Mouse (Mus musculus): ENCODE measurements at regions not wholly inside any gene's neighbourhood (a gene's known extent, or its start where the extent isn't known, plus 50 kb on each side); places are given as distances from the start of the nearest gene placed in this dataset.

DNA sequence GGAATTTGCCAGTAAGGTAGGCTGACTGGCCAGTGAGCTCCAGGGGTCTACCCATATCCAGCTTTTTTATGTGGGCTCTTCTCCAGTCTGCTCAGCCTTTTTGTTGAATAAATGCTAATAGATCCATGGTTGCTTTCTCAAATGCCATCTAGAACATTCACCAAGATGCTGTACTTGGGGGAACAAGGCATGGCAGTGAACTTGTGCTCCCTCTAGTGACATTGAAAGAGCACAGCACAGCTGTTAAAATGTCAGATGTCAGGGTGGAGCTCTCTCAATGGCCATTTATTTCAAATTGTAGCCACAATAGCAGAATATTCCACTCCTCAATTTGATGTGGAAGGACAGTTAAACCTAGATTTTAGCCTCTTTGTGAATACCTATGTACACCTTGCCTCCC lies 86.3 kb downstream of the Kcnk1 start:
- H3K36me3 ChIP-seq (replicated peaks in 1 of 2; ENCODE audit: control insufficient read depth in 1 of 2, insufficient read depth in 1 of 2, low read length in 1 of 2) = no peaks in the 10 kb centered on the region
- no peak overlapping the region for H3K9ac ChIP-seq (ENCODE audit: insufficient read depth, low read depth)
- no peak overlapping the region for H3K4me3 ChIP-seq (replicated peaks in 1 of 3; ENCODE audit: low read depth in 2 of 3, low read length in 2 of 3, poor library complexity in 1 of 3)
- H3K27me3 ChIP-seq (replicated peaks) = peaks cover 58% of the 10 kb centered on the region
- TF ChIP-seq NELFE (IDR thresholded peaks at IDR 0.05; ENCODE audit: low read depth, low read length) = no peak
- no peak for TF ChIP-seq RCOR1 (conservative IDR thresholded peaks at IDR 0.05; ENCODE audit: low read depth, low read length)
- no peak for TF ChIP-seq USF2 (conservative IDR thresholded peaks at IDR 0.05; ENCODE audit: low read depth, low read length)
- no peak for TF ChIP-seq ZNF384 (IDR thresholded peaks at IDR 0.05; ENCODE audit: low read depth, low read length)
- TF ChIP-seq ZKSCAN1 (IDR thresholded peaks at IDR 0.05; ENCODE audit: borderline replicate concordance, low read depth, low read length) = no peak
- TF ChIP-seq BHLHE40 (IDR thresholded peaks at IDR 0.05; ENCODE audit: low read depth, low read length) = no peak
- TF ChIP-seq EP300 (IDR thresholded peaks at IDR 0.05; ENCODE audit: low read length) = no peak
- peak; percentile 42 for TF ChIP-seq RAD21 (IDR thresholded peaks at IDR 0.05; ENCODE audit: low read depth, low read length)
- TF ChIP-seq SMC3 (IDR thresholded peaks at IDR 0.05; ENCODE audit: low read depth, low read length) = peak; percentile 67
- TF ChIP-seq MEF2A (IDR thresholded peaks at IDR 0.05; ENCODE audit: borderline replicate concordance, low read depth, low read length) = no peak
- no peak for TF ChIP-seq KAT2A (IDR thresholded peaks at IDR 0.05; ENCODE audit: insufficient replicate concordance, low read length)
- no peak for TF ChIP-seq ZC3H11A (IDR thresholded peaks at IDR 0.05; ENCODE audit: low read depth, low read length)
- no peak for TF ChIP-seq MAX (IDR thresholded peaks at IDR 0.05; ENCODE audit: low read length)
- TF ChIP-seq CHD2 (IDR thresholded peaks at IDR 0.05; ENCODE audit: low read length) = no peak
- peak; percentile 25 to 71; a peak in 2 of 4 replicates for TF ChIP-seq CTCF (conservative IDR thresholded peaks at IDR 0.05 in 1 of 2, IDR thresholded peaks at IDR 0.05 in 1 of 2; ENCODE audit: low read depth in 2 of 2, low read length in 2 of 2)
- TF ChIP-seq JUN (IDR thresholded peaks at IDR 0.05; ENCODE audit: insufficient read depth, low read depth, low read length) = no peak
- no peaks in the 10 kb centered on the region for H3K9me3 ChIP-seq (replicated peaks; ENCODE audit: low read length)
- no peak overlapping the region for H3K4me2 ChIP-seq (ENCODE audit: insufficient read depth, low read depth, poor library complexity, severe bottlenecking)
- peak; percentile 16 for DNase-seq (ENCODE audit: extremely low read depth)
- no peaks in the 10 kb centered on the region for H3K79me2 ChIP-seq (replicated peaks; ENCODE audit: control insufficient read depth, extremely low read depth, insufficient read depth, poor library complexity, severe bottlenecking)
- no peak overlapping the region for H3K27ac ChIP-seq (ENCODE audit: insufficient read depth, low read depth)
- dilution Hi-C loops (cut with MboI; ENCODE audit: extremely low pct_ligation_motif_present, extremely low pct_unique_long_range_greater_than_20kb, low sequenced_read_pairs) = no loop called here
- in situ Hi-C loops (cut with MboI; ENCODE audit: low pct_ligation_motif_present, low pct_unique_long_range_greater_than_20kb, low sequenced_read_pairs) = no loop called here
- peaks cover 0 to 7% of the 10 kb centered on the region in 2 experiments; a peak in 1 of 4 replicates for H3K4me1 ChIP-seq (ENCODE audit: control insufficient read depth in 1 of 2, insufficient read depth in 2 of 2)

DNA sequence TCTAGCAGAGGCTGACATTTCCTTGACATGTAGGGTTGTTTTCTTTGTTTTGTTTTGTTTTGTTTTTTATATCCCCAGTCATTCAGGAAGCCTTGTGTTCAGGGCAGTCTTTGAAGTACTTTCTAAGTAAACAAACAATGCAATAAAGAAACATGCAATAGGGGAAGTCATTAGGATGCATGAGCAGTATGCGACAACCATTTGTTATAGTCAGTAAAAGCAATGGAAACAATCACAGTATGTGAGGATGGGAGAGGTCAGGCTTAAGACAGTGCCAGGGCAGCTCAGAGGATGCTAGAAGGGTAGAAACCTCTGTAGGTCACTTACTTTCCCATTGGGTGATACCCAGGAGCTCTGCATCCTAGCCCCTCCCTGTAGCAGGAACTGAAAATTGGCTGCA lies 87.9 kb downstream of the Kcnk1 start:
- Histone ChIP-seq H3K27ac (ENCODE audit: insufficient read depth, low read depth) (no peak overlapping the region), H3K4me3 (replicated peaks in 1 of 3; ENCODE audit: low read depth in 2 of 3, low read length in 2 of 3, poor library complexity in 1 of 3) (no peak overlapping the region), H3K4me1 (ENCODE audit: control insufficient read depth in 1 of 2, insufficient read depth in 2 of 2) (peaks cover 0 to 7% of the 10 kb centered on the region in 2 experiments; a peak in 1 of 4 replicates), H3K9me3 (replicated peaks; ENCODE audit: low read length) (no peaks in the 10 kb centered on the region), H3K36me3 (replicated peaks in 1 of 2; ENCODE audit: control insufficient read depth in 1 of 2, insufficient read depth in 1 of 2, low read length in 1 of 2) (no peaks in the 10 kb centered on the region), H3K4me2 (ENCODE audit: insufficient read depth, low read depth, poor library complexity, severe bottlenecking) (no peak overlapping the region), H3K27me3 (replicated peaks) (peaks cover 47% of the 10 kb centered on the region), H3K79me2 (replicated peaks; ENCODE audit: control insufficient read depth, extremely low read depth, insufficient read depth, poor library complexity, severe bottlenecking) (no peaks in the 10 kb centered on the region), H3K9ac (ENCODE audit: insufficient read depth, low read depth) (no peak overlapping the region)
- TF ChIP-seq ETS1 (conservative IDR thresholded peaks at IDR 0.05; ENCODE audit: low read depth, low read length) (no peak), USF2 (conservative IDR thresholded peaks at IDR 0.05; ENCODE audit: low read depth, low read length) (no peak), TCF12 (IDR thresholded peaks at IDR 0.05; ENCODE audit: low read depth, low read length) (no peak), E2F4 (IDR thresholded peaks at IDR 0.05; ENCODE audit: insufficient replicate concordance, low read depth, low read length) (no peak), EP300 (IDR thresholded peaks at IDR 0.05; ENCODE audit: low read length) (no peak), RAD21 (IDR thresholded peaks at IDR 0.05; ENCODE audit: low read depth, low read length) (no peak), POLR2A (IDR thresholded peaks at IDR 0.05; ENCODE audit: low read depth, low read length) (no peak), HCFC1 (IDR thresholded peaks at IDR 0.05; ENCODE audit: low read depth, low read length) (no peak), RCOR1 (conservative IDR thresholded peaks at IDR 0.05; ENCODE audit: low read depth, low read length) (no peak), NELFE (IDR thresholded peaks at IDR 0.05; ENCODE audit: low read depth, low read length) (no peak), POLR2AphosphoS2 (IDR thresholded peaks at IDR 0.05; ENCODE audit: low read depth, low read length) (no peak), MAZ (IDR thresholded peaks at IDR 0.05; ENCODE audit: low read depth, low read length) (no peak), ZMIZ1 (IDR thresholded peaks at IDR 0.05; ENCODE audit: low read depth, low read length) (no peak), UBTF (IDR thresholded peaks at IDR 0.05; ENCODE audit: low read depth, low read length) (no peak), ZC3H11A (IDR thresholded peaks at IDR 0.05; ENCODE audit: low read depth, low read length) (no peak), BHLHE40 (IDR thresholded peaks at IDR 0.05; ENCODE audit: low read depth, low read length) (no peak), MEF2A (IDR thresholded peaks at IDR 0.05; ENCODE audit: borderline replicate concordance, low read depth, low read length) (no peak), GABPA (IDR thresholded peaks at IDR 0.05; ENCODE audit: insufficient replicate concordance, low read depth, low read length) (no peak), ZKSCAN1 (IDR thresholded peaks at IDR 0.05; ENCODE audit: borderline replicate concordance, low read depth, low read length) (no peak)
- dilution Hi-C loops (cut with MboI; ENCODE audit: extremely low pct_ligation_motif_present, extremely low pct_unique_long_range_greater_than_20kb, low sequenced_read_pairs) = no loop called here
- DNase-seq (ENCODE audit: extremely low read depth) = no peak
- in situ Hi-C loops (cut with MboI; ENCODE audit: low pct_ligation_motif_present, low pct_unique_long_range_greater_than_20kb, low sequenced_read_pairs) = no loop called here

Data from CH12.LX (cell line).